Mouse (Mus musculus) thymus, postnatal 0 days (tissue): ENCODE measurements around the gene Rccd1. TPM values are rescaled to one million over a fixed set of nuclear protein-coding genes. Genes with fewer than 3 reads are reported as not detected.

Source experiments
- DNase-seq: peaks from one replicate; pipeline ENCODE4 v3.0.0-alpha.2; 2015; ENCODE audit warnings: low spot score
- polyA plus RNA-seq: library from polyadenylated mRNA; unstranded; fragments of >200 nt; fragmentation: Nextera tagmentation; extraction: Ambion mirVana; gene quantifications from 2 replicates; pipeline ENCODE4 v1.2.1, GENCODE M21; 2015

Rccd1 gene
- polyA plus RNA-seq, 1 experiment from 2014 or later: 10.5 TPM

DNA sequence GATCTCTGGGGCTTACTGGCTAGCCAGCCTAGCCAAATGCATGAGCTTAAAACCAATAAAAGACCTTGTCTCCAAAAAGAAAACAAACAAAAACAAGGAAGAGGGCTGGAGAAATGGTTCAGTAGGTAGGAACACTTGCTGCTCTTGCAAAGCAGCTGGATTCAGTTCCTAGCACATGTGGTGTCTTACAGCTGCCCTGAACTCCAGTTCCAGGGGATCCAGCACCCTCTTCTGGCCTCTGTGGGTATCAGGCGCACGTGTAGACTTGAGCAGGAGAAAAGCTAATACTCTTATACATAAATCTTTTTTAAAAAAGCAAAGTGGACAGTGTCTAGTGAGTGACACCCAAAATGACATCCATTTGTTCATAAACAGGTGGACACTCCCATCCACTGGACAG is 22.7 kb downstream of the Rccd1 start:
- DNase-seq: no peak

DNA sequence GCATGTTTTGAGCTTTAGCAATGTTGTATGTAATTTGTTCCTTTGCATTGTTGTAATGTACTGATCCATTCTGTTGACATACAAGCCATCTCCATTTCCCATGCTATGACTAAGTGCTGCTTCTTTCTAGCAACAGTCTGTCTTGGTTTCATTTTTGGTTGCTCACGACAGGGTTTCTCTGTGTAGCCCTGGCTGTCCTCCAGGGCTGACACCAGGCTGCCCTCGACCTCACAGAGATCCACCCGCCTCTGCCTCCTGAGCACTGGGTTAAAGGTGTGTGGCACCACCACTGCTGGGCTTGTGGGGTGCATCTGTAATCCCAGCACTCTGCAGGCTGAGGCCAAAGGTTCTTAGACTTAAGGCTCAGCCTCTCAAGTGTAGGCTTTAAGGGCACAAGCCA is 24.7 kb downstream of the Rccd1 start:
- DNase-seq: no peak

DNA sequence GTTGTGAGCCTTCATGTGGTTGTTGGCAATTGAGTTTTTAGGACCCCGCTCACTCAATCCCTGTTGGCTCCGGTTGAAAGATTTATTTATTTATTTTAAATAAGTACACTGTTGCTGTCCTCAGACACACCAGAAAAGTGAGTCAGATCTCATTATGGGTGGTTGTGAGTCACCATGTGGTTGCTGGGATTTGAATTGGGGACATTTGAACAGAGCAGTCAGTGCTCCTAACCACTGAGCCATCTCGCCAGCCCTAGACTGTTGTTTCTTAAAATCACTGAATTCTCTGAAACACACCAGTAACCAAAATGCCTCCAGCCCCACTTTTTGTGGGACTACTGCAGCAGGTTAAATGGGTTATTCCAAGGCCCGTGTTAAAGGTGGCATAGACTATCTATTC is 25.5 kb downstream of the Rccd1 start:
- DNase-seq: no peak

DNA sequence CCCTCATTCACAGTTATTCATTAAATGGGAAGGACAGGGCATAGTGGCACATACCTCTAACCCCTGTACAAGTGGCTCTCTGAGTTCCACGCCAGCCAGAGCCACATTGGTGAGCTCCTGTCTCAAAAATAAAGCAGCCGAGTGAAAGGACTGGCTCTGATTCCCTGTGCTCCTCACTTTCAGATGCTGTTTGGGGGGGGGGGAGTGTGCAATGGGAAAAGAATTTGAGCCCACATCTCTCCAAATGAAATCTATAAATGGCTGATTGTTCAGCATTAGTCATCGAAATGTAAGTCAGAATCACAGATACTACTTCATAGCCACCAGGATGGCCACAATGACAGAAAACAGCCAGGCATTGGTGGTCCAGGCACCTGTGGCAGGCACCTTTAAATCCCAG is 27.2 kb downstream of the Rccd1 start:
- DNase-seq: no peak

DNA sequence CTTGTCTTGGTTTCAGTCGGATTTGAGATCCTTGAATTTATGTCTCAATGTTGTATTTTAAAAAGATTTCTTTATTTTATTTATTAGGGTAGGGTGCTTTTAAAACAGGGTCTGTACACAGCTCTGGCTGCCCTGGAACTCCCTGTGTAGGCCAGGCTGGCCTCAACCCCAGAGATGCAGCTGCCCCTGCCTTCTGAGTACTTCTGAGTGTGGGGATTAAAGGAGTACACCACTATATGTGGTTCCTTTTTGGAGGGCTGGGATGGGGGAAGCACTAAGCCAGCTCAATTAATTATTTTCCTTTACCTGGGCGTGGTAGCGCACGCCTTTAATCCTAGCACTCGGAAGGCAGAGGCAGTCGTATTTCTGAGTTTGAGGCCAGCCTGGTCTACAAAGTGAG is 27.8 kb downstream of the Rccd1 start:
- no peak for DNase-seq

DNA sequence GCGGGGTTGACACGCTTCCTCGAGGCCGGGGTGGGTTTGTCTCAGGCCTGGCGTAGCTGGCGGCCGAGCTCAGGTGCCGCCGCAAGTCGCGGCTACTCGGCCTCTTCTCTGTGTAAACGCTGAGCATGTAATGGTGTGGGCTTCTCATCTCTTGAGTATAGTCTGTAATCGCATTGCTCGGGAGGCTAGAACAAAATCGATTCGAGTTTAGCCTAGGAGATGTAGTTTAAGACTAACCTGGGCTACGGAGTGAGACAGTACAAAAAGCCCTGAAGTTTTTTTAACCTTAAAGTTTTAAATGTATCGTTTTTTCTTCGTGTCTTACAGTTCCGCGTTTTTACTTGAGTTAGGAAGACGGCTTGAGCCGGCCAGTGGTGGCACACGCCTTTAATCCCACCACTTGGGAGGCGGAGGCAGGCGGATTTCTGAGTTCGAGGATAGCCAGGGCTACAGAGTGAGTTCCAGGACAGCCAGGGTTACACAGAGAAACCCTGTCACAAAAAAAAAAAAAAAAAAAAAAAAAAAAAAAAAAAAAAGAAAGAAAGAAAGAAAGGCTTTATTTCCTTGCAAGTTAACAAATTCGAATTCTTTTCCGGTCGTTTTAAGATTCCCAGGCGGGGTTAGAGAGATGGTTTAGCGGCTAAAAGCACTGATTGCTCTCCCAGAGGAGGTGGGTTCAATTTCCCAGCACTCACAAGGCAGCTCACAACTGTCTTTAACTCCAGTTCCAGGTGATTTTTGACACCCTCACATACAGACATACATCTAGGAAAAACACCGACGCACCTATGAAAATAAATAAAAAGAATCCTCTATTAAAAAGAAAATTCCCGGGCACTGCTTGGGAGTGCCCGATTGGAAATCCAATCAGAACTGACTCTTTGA is 29.2 kb downstream of the Rccd1 start:
- no peak for DNase-seq

DNA sequence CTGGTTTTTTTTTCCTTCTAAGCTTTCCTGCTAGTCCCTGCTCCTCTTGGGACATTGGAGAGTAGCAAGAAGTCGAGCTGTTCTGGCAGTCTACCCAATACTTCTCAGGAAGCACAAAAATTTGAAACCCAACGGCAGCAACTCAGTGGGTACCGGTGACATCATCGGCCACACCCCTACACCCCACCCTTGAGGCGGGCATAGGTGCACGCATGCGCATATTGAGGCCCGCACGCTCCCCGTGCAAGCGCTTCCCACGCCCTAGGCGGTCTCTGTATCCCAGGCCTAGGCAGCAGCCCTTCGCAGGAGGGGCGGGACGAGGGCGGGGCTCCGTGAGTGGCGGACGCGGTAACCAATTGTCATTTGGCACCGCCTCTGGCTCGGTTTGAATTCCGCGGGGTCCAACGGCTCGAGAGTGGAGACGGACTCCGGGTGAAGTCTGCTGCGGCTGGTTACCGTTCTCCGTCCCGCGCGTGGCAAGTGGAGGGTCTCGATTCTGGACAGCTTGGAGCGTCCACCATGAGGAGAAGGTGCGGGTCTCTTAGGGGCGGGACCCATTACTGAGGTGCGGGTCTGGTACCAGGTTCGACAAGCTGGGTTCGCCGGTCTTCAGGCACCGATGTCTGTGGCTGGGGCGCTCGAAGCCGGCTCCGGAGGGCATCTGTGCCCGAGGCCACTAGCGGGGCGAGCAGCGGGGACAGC is 30.0 kb downstream of the Rccd1 start, which contains the start of gene Prc1:
TSS of gene Prc1 (plus strand) at position 389 of the 702 bp plus-strand sequence.
- DNase-seq: peak; percentile 99

DNA sequence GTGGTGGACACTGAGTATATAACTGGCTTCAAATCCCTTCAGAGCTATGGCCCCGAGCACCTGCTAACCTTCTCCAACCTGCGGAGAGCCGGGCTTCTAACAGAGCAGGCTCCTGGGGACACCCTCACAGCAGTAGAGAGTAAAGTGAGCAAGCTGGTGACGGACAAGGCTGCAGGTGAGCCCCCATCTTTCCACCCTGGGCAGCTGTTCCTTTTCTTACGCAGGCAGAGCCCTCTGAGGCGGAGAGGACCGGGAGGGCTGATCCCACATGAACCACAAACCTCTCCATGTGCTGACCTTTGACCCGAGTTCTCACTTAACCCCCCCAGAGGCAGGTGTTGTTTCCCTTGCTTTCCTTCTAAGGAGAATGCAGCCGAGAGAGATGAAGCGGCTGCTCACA is 36.5 kb downstream of the Rccd1 start:
- peak; percentile 57 for DNase-seq

DNA sequence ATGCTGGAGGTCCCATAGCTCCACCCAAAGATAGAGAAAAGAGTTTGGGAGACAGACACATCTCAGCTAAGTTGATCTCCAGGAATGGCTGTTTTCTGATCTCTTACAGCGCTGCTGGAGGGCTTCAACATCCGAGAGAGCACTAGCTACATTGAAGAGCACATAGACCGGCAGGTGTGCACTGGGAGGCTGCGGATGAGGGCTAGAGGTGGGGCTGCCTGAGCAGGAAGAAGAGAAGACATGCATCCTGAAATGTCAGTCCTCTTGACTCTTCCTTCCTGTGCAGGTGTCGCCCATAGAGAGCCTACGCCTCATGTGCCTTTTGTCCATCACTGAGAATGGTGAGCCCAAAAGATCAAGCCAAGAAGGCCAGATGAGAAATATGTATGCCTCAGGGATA is 38.5 kb downstream of the Rccd1 start:
- peak; percentile 76 for DNase-seq

DNA sequence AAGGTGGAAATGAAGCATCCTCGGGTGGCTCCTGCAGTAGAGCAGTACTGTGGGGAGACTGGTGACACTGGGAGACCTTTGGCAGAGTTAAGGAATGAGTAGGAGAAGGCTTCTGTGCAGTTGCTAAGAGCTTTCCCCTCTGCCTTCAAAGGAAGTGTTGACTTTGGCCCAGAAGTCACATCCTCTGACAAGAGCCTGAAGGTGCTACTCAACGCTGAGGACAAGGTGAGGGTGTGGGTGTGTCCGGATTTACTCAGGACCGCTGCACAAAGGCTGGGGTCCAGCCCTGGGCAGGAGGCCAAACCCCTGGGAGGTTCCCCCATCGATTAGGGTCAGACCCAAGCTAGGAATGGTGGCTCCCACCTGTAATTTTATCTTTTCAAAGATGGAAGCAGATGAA is 39.9 kb downstream of the Rccd1 start:
- DNase-seq: no peak

DNA sequence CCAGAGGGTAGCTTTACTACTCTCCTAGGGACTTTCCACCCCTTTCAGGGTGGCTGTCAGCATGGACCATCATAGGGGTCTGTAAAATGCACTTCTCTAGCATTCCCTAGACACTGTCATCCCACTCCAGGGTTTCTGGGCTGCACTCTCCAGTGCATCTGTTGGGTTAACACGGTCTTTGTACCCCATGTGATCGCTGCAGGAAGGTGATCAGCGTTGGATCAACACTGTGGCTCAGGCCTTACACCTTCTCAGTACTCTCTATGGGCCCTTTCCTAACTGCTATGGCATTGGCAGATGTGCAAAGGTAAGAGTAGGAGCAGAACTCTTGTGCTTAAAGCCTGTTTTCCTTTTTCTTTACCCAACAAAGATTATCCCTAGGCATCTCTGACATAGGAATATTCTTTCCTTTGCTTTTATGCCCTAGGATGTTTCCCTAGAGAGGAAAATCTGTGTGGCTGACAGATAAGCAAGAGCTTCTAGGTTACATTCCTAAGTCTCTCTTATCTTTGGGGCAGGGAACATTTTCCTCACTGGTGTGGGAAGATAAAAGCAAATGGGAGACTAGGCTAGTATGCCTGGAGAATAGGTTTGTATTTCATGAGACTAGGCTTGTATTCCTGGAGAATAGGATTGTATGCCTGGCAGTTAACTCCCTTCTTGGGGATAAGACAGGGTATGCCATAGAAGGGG is 40.9 kb downstream of the Rccd1 start:
- no peak for DNase-seq

DNA sequence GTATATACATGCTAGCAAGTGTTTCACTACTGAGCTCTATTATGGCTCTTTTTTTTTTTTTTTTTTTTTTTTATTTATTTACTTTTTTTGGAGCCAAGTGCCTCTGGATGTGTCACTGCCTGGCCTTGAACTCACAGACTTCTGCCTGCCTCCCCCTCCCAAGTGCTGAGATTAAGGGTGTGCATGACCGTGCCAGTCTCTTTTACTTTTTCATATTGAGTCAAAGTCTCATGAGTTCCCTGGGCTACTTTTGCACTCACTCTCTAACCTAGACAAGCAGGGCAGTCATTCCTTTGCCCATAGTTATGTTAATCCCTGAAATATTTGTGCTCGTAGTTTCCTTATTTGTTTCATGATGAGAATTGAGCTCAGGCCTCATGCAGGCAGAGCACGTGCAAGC is 42.6 kb downstream of the Rccd1 start:
- no peak for DNase-seq

DNA sequence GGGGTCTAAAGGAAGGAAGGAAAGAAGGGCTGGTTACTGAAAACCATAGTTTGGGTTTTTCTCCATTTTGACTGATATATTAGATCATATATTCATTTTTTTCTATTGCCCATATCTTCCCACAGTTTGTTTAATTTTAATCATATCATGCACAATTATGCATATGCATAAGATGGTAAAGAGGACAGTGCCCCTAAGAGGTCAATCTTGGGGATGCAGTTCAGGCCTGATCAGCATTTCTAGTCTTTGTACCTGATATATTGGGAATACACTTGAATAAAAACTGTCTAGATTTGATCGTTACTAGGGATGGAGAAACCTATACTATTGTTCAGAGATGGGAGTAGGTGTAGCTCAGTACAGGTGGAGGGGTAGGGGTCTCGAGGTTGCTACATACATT is 43.3 kb downstream of the Rccd1 start:
- no peak for DNase-seq

DNA sequence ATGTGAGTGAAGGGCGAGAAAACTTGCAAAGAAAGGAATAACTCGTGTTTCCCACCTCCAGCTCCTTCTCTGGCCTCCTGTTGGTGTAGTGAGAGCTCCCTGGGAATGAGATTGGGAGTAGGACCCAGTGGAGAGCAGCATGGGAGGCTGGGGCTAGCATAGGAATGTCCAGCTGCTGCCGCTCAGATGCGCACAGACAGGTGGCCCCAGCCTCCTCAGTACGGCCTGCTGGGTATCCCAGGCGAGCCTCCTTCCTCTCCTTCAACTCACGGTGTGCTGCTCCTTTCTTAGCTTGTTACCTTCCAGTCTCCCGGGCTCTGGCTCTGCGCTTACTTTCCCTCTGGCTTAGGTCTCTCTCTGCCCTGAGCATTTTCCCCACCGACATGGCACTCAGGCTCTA is 44.2 kb downstream of the Rccd1 start:
- DNase-seq: no peak

DNA sequence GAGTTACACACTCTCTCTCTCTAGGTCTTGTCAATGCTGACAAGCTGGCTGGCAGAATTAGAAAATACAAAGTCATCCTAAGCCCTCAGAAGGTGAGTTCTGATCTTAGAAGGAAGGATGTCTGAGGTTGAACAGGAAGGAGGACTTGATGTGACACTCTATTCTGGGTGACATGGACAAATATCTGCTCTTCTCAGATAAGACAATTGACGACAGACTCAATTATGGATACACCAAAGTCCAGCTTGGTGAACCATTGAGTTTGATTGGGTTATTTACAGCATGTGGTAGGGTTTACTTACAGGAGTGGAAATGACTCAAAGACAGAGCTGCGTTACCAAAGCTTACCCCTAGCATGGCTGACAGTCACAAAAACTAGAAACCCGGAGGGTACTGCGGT is 47.9 kb downstream of the Rccd1 start:
- no peak for DNase-seq

DNA sequence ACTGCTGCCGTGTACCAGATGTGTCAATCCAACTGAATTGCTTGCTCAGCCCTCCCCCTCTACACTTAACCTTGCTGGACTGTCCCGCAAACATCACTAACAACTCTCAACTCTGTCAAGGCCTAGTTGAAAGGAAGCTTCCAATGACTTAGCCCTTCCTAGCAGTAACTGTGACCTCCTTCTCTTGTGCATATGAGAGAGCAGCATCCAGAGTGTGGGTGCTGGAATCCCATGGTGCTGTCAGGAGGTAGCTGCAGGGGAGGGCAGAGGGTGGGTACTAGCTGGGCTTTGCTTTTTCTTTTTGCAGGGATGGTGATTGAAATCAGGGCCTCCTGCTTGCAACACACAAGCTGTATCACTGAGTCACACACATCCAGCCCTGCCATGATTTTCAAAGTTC is 50.8 kb downstream of the Rccd1 start:
- no peak for DNase-seq

DNA sequence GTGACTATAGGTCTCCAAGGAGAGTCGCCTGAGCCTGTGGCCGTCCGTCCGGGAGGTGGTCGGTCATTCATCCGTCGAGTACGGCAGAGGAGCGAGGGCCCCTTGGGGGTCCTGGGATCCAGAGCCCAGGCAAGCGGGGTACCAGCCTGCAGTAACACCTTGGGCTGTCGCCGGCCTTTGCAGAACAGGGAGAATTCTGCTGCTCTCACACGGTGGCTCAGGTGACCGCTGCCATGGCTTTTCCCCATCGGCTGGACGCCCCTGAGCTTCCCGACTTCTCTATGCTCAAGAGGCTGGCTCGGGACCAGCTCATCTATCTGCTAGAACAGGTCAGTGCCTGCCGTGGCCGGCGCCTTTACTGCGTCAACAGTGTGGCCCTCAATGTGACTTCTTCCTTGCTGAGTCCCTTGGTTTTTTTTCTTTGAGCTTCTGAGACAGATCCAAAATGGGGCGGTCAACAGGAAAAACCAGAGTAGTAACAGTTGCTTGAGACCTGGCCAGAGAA is 54.5 kb downstream of the Rccd1 start:
- no peak for DNase-seq

DNA sequence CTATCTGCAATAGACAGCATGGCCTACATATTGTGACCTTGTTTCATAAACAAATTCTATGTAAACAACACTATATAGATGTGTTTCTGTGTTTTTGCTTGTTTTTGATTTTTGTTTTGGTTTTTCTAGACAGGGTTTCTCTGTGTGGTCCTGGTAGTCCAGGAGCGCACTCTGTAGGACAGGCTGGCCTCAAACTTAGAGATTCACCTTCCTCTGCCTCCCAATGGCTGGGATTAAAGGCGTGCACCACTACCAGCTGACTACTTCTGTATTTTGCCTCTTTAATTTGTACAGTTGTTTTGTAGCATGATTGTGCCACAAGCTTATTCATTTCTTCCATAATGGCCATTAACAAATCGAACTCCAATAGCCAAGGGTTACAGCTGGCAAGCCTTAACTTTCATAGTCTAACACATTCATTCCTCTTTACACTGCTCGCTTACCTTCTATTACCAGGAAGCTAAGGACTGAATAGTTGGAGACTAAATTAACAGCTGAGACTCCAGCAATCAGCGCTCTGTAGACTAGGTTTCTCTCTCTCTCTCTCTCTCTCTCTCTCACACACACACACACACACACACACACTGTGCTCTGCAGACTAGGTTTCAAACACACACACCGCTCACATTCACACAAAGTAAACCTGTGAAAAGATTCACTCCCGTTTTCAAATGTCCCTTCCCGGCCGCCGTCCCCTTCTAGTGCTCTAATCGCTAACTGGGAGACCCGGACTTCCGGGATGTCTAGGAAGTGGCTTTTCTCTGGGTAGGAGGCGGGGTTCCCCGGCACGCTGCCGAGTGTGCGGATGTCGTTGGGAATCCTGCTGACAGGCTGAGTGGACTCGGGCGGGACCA is 55.1 kb downstream of the Rccd1 start, which contains the start of gene Vps33b:
TSS of gene Vps33b (plus strand) at position 753 of the 854 bp plus-strand sequence.
- peak; percentile 92 for DNase-seq

DNA sequence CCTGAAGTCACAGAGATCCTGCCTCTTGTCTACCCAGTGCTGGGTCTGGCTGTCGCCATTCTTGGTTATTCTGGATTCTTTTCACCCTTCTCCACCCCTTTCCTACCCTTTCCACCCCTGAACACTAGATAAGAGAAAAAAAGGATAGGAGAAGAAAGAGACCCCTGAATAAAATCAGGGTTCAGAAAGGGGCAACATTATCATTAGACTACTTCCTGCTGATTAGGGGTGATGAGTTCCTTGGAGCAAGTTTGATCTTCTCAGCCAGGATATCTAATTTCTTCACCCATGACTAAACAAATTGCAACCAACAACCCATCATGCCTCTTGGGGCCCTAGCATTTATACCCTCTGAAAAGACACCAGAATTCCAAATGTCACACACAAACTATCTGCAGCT is 56.5 kb downstream of the Rccd1 start:
- no peak for DNase-seq

DNA sequence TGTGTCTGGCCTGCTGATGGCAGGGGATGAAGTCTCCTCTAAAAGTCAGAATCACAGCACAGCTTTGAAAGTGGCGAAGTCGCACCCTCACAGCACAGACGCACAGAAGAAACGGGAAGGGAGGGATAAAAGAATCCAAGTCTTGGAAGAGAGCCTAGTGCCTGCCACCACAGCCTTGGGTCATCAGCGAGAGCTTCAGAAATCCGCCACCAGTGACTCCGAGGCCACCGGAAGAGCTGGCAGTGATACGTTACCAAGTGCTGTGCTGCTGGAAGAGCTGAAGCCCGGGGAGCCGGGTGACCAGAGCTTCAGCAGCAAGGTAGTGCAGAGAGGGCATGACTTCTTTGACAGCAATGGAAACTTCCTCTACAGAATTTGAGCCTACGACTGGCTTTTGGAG is 59.6 kb downstream of the Rccd1 start:
- DNase-seq: no peak
